Mouse (Mus musculus) spleen, adult 18-20 months (tissue): ENCODE measurements around the gene Zfp282.

Experiments used
- DNase-seq, 2 experiments: peaks; one replicate each; pipeline ENCODE4 v3.0.0; 2022; ENCODE audit warnings: mixed read lengths in 2 of 2

Zfp282 gene

DNA sequence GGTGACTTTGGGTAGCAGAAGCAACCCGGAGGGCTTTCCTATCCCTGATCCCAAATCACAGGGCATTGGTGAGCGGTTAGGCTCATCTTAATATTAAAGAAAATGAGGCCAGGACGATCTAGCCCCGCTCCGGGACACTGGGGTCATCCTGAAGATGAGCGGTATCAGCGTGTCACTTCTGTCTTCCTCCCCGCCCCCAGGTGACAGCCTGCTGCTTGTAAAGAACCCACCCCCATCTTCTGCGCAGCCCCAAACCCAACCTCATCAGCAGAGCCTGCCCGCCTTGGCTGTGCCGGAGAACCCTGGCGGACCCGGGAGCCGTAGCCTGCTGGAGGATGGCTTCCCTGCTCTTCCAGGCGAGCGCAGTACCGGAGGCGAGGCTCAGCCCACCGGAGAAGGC, 27.4 kb downstream of the Zfp282 start:
- DNase-seq: no peak

DNA sequence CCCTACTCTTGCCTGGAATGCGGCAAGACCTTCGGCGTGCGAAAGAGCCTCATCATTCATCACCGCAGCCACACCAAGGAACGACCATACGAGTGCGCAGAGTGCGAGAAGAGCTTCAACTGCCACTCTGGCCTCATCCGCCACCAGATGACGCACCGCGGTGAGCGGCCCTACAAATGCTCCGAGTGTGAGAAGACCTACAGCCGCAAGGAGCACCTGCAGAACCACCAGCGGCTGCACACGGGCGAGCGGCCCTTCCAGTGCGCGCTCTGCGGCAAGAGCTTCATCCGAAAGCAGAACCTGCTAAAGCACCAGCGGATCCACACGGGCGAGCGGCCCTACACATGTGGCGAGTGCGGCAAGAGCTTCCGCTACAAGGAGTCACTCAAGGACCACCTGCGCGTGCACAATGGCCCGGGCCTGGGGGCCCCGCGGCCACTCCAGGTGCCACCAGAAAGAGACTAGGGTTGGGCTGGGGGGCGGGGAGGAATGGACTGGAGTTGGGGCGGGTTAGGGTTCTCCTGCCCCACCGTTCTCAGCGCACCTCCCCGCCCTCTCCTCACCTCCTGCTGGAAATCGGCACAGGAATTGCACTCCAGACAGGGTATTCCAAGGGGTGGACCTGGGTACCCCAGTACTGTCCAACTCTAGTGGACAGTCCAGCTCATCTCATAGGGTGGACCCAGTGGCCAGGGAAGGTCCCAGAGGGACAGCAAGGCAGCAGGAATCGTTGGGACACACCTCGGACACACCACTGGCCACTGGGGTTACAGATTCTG, 28.1 kb downstream of the Zfp282 start:
- no peak for DNase-seq

DNA sequence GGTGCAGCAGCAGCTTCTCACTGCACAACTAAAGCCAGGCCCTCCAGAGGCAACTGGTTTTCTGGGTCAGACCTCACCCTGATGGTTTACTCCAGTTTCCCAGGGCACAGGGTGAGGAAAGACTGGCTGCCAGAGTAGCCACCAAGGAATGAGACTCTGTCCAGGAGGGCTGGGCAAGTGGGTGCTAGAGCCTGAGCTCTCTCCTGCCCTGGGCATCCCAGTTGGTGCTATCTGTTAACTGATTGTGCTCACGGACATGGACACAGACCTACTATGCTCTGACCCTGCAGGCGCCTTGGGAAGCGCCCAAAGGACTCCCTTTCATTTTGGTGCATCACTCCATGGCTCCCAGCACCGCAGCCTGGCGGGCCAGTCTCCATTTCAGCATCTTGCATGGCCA, 29.3 kb downstream of the Zfp282 start:
- no peak for DNase-seq

DNA sequence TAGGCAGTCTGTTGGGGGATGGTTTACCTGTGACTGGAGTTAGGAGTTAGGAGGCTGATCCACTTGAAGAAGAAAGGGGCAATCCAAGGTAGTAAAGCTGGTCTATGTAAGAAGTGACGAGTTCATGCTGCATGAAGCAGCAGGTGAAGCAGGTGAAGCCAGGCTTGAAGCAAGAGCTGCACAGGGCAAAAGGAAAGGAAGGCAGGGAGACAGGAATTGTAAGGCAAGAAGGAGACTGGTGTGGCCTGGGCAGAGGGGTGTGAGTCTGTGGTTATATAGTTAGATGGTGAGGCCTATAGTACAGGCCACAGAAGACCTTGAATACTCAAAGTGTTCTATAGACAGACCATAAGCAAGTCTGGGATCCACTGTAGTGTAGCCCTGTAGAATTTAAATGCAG, 32.0 kb downstream of the Zfp282 start:
- DNase-seq: no peak

DNA sequence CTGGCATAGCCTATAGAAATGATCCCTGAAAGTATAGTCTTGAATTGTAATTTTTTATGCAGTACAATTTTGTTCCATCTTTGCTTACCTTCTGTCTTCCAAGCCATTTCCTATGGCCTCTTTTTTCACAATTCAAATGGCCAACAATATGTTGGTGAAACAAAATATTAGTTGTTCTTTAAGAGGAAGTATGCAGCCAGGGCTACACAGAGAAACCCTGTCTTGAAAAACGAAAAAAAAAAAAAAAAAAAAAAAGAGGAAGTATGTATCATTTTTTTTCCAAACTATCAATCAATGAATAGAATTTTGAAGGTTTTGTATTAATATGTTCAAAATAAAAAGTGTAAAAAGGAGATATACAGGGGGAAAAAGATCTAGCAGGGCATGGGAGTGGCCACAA, 34.6 kb downstream of the Zfp282 start:
- no peak for DNase-seq

DNA sequence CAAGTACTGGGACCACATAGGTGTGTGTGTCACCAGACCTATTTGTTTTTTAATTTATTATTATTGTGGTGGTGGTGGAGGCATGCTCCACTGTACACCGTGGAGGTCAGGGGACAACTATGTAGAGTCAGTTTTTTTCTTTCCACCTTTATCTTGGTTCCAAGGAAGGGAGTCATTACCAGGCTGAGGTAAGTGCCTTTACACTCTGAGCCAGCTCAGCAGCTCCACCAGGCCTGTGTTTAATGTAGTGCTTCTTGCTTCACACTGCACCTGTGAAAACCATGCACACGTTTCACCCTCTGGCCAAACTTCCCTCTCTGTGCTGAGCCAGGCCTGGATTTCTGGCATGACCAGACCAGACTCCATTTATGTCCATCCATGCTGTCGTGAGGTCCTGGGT, 36.0 kb downstream of the Zfp282 start:
- no peak for DNase-seq

DNA sequence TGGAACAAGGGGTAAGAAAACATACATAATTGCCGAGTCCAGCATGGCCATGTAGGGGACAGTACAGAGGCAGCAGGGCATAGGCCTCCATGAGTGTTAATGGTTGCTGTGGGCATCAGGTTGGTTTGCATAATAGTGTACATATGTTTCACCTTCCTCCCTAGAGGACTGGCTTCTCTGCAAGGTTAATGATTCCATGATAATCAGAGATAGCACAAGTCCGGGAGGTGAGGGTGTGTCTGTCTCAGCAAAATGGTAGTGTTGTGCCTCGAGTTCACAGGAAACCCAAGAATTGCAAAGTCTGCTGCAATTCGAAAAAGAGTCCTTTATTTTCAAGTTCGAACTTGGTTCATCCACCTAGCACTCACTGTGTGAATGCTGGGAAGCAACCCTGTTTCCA, 40.0 kb downstream of the Zfp282 start:
- DNase-seq: no peak

DNA sequence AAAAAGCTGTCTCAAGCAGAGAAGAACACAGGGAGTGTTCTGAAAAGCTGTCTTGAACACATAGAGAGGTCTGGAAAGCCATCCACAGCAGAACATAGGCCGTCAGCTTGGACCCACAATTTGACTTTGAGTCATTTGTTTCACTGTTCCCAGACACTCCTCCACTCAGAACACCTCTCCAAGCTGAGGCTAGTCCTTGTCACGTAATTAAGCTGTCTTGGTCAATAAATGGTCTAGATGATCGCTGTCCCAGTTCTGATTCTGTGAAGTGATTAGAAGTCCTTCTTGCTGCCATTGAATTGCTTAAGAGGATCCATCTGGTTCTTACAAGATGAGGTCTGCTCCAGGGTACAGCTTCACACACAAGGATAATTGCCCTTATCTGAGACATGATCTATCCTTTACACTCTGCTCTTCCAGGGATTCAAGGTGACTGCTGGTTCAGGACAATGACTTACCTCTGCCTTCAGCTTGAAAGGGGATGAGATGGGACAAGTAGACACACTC, 41.8 kb downstream of the Zfp282 start:
- no peak for DNase-seq

DNA sequence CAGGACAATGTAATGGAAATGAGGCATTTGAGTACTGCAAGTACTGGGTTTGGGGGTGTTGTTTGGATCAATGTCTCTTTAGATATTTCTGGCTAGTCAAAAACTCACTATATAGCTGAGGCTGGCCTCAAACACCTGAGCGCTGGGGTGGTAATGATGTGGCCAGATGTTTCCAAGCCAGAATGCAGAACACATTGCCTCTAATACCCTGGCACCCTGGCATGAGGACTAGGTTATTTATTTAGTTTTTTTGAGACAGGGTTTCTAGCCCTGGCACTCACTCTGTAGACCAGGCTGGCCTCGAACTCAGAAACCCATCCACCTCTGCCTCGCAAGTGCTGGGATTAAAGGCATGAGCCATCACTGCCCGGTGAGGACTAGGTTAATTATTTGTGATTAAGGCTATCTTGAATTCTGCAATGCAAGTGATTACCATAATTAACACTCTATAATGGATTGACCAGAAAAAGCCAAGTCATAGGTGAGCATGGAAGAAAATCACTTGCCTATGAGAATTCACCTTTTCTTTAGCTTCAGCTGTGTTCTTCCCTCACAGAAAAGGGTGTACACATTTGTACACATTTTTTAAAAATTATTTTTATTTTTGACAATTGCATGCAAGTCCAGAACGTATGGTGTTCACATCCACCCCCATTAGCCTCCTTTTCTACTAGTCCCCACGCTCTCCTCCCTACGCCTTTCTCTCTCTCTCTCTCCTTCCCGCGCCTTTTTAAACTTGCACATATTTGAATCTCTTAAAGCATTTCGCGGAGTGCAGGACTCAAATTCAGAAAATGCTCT, 42.8 kb downstream of the Zfp282 start:
- no peak for DNase-seq

DNA sequence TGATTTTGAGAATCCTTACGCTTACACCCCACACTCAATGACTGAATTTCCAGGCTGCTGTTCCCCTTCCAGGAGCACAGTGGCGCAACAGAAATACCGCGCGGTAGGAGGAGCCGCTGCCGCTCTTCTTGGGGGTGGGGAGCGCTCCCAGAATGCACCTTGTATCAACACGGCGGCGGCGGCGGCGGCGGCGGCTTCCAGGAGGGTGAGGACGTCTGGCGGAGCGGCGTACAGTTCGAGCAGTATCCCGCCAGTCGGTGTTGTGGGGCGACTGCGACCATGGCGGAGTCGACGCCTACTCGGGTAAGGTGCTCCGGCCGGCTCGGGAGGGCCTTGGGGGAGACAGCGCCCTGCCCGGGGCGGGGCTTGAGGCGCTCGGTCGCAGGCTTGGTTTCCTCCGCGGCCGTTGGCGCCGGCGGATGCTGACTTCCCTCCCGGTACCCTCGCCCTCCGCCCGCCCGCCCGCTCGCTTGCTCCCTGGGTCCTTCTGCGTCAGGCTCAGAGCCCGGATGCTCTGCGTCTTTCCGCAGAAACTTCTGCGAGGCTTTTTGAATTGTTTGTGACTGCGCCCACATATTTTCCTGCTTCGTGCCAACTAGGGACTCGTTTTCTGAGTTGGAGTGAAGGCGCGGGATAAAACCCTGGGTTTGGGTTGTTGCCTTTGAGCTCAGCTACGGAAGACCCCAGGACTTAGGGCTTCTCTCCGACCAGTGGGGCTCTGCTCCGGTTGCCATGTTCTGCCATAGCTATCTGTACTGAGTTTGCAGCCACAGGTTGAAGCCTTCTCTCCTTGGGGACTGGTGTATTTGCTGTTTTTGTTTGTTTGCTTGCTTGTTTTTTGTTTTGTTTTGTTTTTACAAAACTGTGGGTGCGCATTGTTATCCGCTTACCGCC, 43.7 kb downstream of the Zfp282 start, which contains the start of gene Zfp212:
Gene Zfp212 (plus strand): TSS at position 30 of the 894 bp plus-strand sequence.
- peak; percentile 74 to 81 for DNase-seq

DNA sequence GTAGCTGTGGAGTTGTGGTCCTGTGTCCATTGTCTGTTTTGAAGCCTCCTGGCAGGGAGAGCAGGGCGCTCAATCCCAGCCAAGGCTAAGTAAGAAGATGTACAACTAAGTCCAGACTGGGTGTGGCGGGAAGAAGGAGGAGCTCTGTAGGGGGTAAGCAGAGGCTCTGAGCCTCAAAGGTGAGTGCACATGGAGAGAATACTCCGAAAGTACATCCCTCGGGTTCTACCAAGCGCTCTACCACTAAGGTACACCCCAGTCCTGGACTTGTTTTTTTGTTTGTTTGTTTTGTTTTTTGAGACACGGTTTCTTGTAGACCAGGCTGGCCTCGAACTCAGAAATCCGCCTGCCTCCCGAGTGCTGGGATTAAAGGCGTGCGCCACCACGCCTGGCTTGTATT, 65.5 kb downstream of the Zfp282 start:
- DNase-seq: no peak

DNA sequence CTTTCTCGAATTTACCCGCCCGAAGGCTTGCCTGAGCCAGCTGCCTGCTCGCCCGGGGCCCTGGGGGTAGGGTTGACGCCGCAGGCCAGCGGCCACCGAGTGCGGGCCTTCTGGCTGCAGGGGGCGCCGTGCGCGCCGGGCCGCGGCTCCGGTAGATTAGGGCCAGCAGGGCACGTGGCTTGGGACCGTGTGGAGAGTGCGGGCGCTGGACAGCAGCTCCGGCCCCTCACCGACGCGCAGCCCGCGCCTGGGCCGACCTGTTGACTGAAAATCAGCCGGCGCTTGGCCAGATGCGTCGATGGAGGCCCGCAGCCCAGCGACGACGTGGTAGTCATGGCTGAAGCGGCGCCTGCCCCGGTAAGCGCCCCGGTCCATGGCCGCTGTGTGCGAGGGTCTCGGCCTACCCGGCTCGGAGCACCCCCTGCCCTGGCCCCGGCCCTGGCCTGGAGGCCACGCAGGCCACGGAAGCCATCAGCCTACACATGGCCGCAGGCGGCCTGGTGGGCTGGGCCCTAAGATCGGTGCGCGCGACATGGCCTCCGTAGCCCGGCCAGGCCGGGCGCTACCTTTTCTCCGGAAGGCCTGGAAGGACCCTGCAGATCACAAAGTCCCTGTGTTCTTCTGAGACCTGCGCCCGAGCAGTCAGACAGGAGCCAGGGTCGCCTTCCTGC, 66.2 kb downstream of the Zfp282 start:
- DNase-seq: peak; percentile 49 to 66

DNA sequence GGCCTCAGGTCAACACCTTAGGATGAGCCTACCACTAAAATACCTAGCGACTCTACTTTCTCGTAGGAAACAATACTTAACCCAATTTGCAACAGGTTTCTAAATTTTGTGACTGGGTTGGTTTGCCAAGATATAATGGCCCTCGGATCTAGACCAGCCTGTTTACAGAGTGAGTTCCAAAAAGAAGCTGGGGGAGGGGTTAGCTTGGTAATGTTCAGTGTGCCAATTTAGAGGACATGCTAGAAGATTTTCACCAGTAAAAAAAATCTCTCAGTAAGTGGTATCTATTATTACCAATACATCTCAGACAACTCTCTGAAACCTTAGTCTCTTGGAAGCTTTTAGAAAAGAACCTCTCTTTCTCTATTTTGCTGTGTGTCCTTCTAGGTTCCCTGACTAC, 66.7 kb downstream of the Zfp282 start:
- DNase-seq: no peak

DNA sequence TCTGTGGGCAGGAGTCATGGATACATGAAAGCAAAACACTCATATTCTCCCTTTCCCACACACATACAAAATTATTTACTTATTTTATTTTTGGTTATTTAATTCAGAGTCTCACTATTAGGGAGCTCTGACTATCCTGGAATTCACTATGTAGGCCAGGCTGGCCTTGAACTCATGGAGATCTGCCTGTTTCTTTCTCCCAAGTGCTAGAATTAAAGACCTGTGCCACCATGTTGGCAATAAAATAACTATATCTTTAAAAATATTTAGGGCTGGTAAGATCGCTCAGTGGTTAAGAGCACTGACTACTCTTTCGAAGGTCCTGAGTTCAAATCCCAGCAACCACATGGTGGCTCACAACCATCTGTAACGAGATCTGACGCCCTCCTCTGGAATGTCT, 70.4 kb downstream of the Zfp282 start:
- no peak for DNase-seq

DNA sequence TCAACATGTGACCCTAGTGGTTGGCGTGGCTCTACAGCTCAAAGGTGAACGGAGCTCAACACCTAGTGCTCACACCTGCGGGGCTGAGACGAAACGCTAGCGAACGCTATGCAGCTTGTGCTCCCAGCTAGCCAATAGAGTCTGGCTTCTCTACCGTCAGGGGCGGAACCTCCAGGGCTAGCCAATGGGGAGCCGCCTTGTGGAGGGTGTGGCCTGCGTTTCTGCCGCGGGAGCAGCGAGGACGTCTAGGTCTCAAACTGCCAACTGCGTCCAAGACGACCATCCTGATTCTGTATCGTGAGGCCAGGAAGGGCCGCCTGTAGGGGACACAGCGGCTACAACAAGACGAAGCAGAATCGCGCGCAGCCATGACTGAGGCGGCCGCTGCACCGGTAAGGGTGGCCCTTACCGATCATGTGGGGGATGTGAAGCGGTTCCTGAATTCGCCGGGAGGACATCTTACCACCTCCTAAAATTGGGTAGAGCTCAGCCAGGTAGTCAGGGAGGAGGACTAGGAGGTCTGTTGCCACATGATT, 76.3 kb downstream of the Zfp282 start, which contains the start of gene Zfp956:
Gene Zfp956 (plus strand): TSS at position 200 of the 536 bp plus-strand sequence.
- DNase-seq: peak; percentile 88 to 93

DNA sequence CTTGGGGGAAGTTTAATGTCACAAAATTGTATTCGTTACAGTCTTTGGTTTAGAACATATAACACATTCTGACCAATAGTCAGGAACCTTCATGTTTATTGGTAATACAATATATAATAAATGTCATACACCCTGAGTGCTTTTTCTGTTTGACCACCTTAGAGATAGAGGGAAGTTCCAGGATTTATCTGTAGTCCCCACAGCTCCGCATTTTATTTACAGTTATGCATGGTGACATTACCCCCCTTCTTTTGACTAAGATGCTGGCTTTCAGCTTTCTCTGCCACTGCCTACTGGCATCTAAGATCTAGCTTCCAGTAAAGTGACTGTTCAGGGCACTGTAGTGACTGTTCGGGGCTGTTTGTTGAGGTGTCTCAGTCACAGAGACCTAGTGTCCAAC, 77.4 kb downstream of the Zfp282 start:
- no peak for DNase-seq

DNA sequence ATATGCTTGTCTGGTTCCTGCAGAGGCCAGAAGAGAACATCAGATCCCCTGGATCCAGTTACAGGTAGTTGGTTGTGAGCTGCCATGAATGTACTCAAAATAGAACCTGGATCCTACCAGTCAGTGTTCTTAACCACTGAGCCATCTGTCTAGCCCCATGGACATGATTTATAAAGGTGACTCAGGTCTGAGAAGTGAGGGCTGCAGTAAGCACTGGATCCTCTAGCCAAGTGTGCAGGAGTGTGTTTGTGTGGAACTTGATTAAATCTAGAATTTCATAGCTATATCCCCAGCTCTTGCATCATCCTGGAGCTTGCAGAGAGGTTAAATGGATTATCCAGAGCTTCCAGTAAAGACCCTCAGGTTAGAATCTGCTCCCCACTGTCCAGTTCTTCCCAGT, 80.8 kb downstream of the Zfp282 start:
- DNase-seq: no peak
